Mouse (Mus musculus): ENCODE results near the gene Foxd4. TPM values are rescaled to one million over a fixed set of nuclear protein-coding genes. Genes with fewer than 3 reads are reported as not detected.

Foxd4 gene
- polyA plus RNA-seq, 1 experiment from 2014 or later = not detected

DNA sequence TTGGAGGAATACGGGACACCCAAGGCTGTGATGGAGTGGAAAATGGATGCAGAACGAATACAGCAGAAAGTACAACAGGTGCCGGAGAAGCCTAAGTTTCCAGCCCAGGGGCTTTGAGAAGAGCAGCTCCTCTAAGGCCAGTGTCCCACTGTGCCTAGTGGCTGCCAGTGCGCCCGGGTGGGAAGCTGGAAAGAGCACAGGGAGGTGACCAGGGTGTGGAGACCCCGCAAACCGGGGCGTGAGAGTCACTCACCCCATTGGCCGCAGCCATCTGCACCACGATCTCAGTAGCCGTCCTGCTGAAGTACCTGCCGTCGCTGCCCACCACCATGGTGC is 39.8 kb downstream of the Foxd4 start:
- no peaks in the 10 kb centered on the region for H3K36me3 ChIP-seq (ENCODE audit: control insufficient read depth, insufficient read depth, low read length)
- peak; percentile 47; the same call in 1 of the 2 replicates for ATAC-seq (ENCODE audit: low read depth)
- H3K27me3 ChIP-seq (replicated peaks; ENCODE audit: control insufficient read depth, insufficient read depth, low read length) = peaks cover 7% of the 10 kb centered on the region; the same call in 1 of the 2 replicates
- no peaks in the 10 kb centered on the region for H3K9me3 ChIP-seq (ENCODE audit: control insufficient read depth, low read length)
- peak overlapping the region; percentile 70 for H3K9ac ChIP-seq (ENCODE audit: low read depth, low read length)
- peak overlapping the region; percentile 80 for H3K4me2 ChIP-seq (ENCODE audit: low read depth, low read length)
- WGBS = 24% methylated on average over 8 of the region's 13 CpGs
- H3K27ac ChIP-seq (replicated peaks; ENCODE audit: low read depth, low read length) = peak overlapping the region; percentile 56
- H3K4me1 ChIP-seq (ENCODE audit: control insufficient read depth, insufficient read depth, low read length) = no peaks in the 10 kb centered on the region; the same call in 1 of the 2 replicates
- H3K4me3 ChIP-seq (ENCODE audit: low read depth, low read length) = peak overlapping the region; percentile 59
- DNase-seq (ENCODE audit: low spot score) = no peak

DNA sequence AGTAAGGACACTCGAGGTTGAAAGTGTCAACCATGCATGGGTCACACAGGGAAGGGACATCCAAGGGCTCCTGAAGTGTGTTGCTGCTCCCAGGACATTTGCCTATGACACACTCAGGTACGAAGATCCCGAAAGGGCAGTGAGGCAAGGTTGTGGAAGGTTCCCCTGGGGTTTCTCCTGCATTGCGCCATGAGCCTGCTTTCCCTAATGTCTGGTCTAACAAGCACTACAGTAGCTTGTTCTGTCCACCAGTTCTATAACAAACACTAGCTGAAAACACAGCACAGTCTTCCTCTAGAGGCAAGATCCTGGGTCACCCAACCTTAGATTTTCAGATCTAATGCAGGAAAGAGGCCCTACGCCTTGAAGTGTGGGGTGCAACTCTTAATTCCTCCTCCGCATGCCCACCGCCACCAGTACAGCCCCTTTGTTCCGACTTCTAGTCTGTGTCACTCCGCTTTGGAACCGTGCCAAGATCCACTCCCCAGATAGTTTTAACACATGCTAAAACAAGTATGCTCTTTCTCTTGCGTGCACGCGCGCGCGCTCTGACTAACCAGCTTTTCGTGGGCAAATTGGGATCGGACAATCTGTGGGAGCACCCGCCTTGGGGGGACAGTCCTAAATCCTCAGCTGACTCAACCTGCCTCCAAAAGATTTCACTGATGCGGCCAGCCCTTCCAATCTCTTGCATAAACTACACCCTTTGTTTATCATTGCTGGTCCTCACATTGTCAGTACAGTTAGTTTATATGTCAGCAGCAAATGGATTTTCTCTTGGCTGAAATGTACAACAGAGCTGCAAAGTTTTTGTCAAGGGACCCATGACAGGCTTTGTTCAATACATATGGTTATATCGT is 49.3 kb downstream of the Foxd4 start:
- no peak overlapping the region for H3K9ac ChIP-seq (ENCODE audit: low read depth, low read length)
- no peaks in the 10 kb centered on the region for H3K27me3 ChIP-seq (replicated peaks; ENCODE audit: control insufficient read depth, insufficient read depth, low read length)
- H3K27ac ChIP-seq (replicated peaks; ENCODE audit: low read depth, low read length) = no peak overlapping the region
- 64% methylated on average over 21 of the region's 21 CpGs for WGBS
- H3K9me3 ChIP-seq (ENCODE audit: control insufficient read depth, low read length) = no peaks in the 10 kb centered on the region
- DNase-seq (ENCODE audit: low spot score) (peak; percentile 88), ATAC-seq (ENCODE audit: low read depth) (0 out of 2 replicates have a peak, but pooled peaks have one; percentile 50)
- peaks cover 14% of the 10 kb centered on the region for H3K4me1 ChIP-seq (ENCODE audit: control insufficient read depth, insufficient read depth, low read length)
- no peaks in the 10 kb centered on the region for H3K36me3 ChIP-seq (ENCODE audit: control insufficient read depth, insufficient read depth, low read length)
- 0 out of 2 replicates have a peak overlapping the region, but pooled peaks have one; percentile 26 for H3K4me2 ChIP-seq (ENCODE audit: low read depth, low read length)
- no peak overlapping the region for H3K4me3 ChIP-seq (ENCODE audit: low read depth, low read length)

Small RNAs within 50 kb of the gene (microRNA-seq; reads per million reads assigned to microRNA genes)
- not detected for gene Mir3084-1 (ENCODE audit: borderline number of aligned reads)

Other genes with a start within 250 kb of the Foxd4 start
- 3.6 and 3.8 TPM in 2 replicates for gene Tmem252, start 227.2 kb downstream of the Foxd4 start, polyA plus RNA-seq (2014; fragmentation: Nextera tagmentation; extraction: Ambion mirVana)
- 6.8 and 7.3 TPM in 2 replicates for gene Pgm5, start 39.3 kb downstream of the Foxd4 start, polyA plus RNA-seq (2014; fragmentation: Nextera tagmentation; extraction: Ambion mirVana)
- 229 and 272 TPM in 2 replicates for gene Gm10053, start 25.5 kb downstream of the Foxd4 start, polyA plus RNA-seq (2014; fragmentation: Nextera tagmentation; extraction: Ambion mirVana)
- 18.6 and 20.0 TPM in 2 replicates for gene Cbwd1, start 60.4 kb upstream of the Foxd4 start, polyA plus RNA-seq (2014; fragmentation: Nextera tagmentation; extraction: Ambion mirVana)
- 4.4 and 5.6 TPM in 2 replicates for gene Dock8, start 98.3 kb upstream of the Foxd4 start, polyA plus RNA-seq (2014; fragmentation: Nextera tagmentation; extraction: Ambion mirVana)